Mouse (Mus musculus) embryonic fibroblast, embryonic 13.5 days (primary cell): Measurements from ENCODE around the gene Grin2a.

Experiments
- CTCF ChIP-seq: IDR thresholded peaks from 2 replicates; pipeline ENCODE4 v1.5.1; 2011; ENCODE audit warnings: mild to moderate bottlenecking, control low read depth, low read length, moderate library complexity, borderline replicate concordance; ENCODE audit not compliant: insufficient read depth
- POLR2A ChIP-seq: IDR thresholded peaks from 2 replicates; pipeline ENCODE4 v1.6.1; 2011; ENCODE audit warnings: low read depth, mild to moderate bottlenecking, control low read depth, low read length, moderate library complexity

GRCm38 (mm10) chr16:9527214-9527613 is 468.1 kb downstream of the Grin2a start:
- TF ChIP-seq CTCF (no peak), POLR2A (no peak)
